Mouse (Mus musculus) monocyte, adult 2 months (primary cell): ENCODE measurements around the gene Hecw1.
"Not testable (repeated sequence)": the region's sequence is repeated elsewhere in the genome, so short reads cannot be mapped to it uniquely, and the experiment has no call there.

ENCODE experiments used
- DNase-seq, 2 experiments: peaks; one replicate each; pipeline ENCODE4 v3.0.0; 2022; ENCODE audit warnings: low spot score in 2 of 2, low read depth in 1 of 2

Gene Hecw1

GRCm38 (mm10) chr13:14374470-14374869 is 148.6 kb downstream of the Hecw1 start:
- DNase-seq: no peak

GRCm38 (mm10) chr13:14365546-14365945 is 157.5 kb downstream of the Hecw1 start:
- no peak for DNase-seq

GRCm38 (mm10) chr13:14327252-14327651 is 195.8 kb downstream of the Hecw1 start:
- no peak for DNase-seq

- no peak for DNase-seq
These were observed 216.4 kb downstream of the Hecw1 start for GRCm38 (mm10) chr13:14306617-14307016.

- DNase-seq: no peak
These were observed 218.9 kb downstream of the Hecw1 start for GRCm38 (mm10) chr13:14304103-14304502.

GRCm38 (mm10) chr13:14302921-14303320 is 220.1 kb downstream of the Hecw1 start:
- DNase-seq: no peak

GRCm38 (mm10) chr13:14290016-14290415 is 233.0 kb downstream of the Hecw1 start:
- no peak for DNase-seq

- DNase-seq: no peak
These were observed 251.6 kb downstream of the Hecw1 start for GRCm38 (mm10) chr13:14271476-14271875.

- not testable (repeated sequence) for DNase-seq
These were observed 262.1 kb downstream of the Hecw1 start for GRCm38 (mm10) chr13:14260939-14261338.

- DNase-seq: no peak
These were observed 277.1 kb downstream of the Hecw1 start for GRCm38 (mm10) chr13:14245946-14246345.

- DNase-seq: no peak
These were observed 343.4 kb downstream of the Hecw1 start for GRCm38 (mm10) chr13:14179669-14180068.

GRCm38 (mm10) chr13:14177989-14178388 is 345.0 kb downstream of the Hecw1 start:
- DNase-seq: no peak
